29 mouse cellular contexts compared by ENCODE assay signal in genomic region chr14:46408319-46408718, GRCm38 (mm10). TPM values are rescaled to one million over a fixed set of nuclear protein-coding genes. Genes with fewer than 3 reads are reported as not detected.
DNase-seq lines count a peak whose midpoint lies in the region; ATAC-seq lines count a peak whose summit lies in the region.
"Had no signal": no experiment of that assay in that cellular context is flagged by ENCODE, and none has a peak within 500 bp of the region (broad histone marks: within the 10 kb centered on the region; RNA-seq: fewer than 3 reads in every experiment).

No protein-coding gene starts in this region.

- 0 out of 2 replicates have a peak, but pooled peaks cover 3% of the 10 kb centered on the region for H3K27me3 ChIP-seq in neural tube, embryonic 15.5 days (replicated peaks)
- H3K27me3 ChIP-seq: CH12.LX; embryonic facial prominence, embryonic 13.5 days; embryonic facial prominence, embryonic 15.5 days had no signal

- ATAC-seq in neural tube, embryonic 15.5 days (ENCODE audit: low FRiP score): no peak
- ATAC-seq: CD4-positive, CD25-positive, alpha-beta regulatory T cell, adult 4 months; forebrain, embryonic 14.5 days; forebrain, embryonic 16.5 days had no signal

- peak; percentile 82 for DNase-seq in heart, adult 11 months
- no peak for DNase-seq in heart, postnatal 25 days (ENCODE audit: low spot score)
- peak; percentile 26 for DNase-seq in 3134 (ENCODE audit: extremely low read depth, insufficient read length, low spot score)
- peak; percentile 26 for DNase-seq in NIH3T3 (ENCODE audit: low read depth)
- DNase-seq: adrenal gland, adult 2 months; adrenal gland, postnatal 10 days; adrenal gland, postnatal 25 days; B cell, adult 2 months; cerebellum, adult 11 months; cerebellum, adult 18-20 months; cerebellum, adult 8-10 months; cerebellum, adult 9-11 months; cerebellum, postnatal 14 days; cerebellum, postnatal 36 days; embryo, embryonic 11 days had no signal

- no peaks in the 10 kb centered on the region for H3K9me3 ChIP-seq in neural tube, embryonic 15.5 days (replicated peaks)
- H3K9me3 ChIP-seq: embryonic facial prominence, embryonic 13.5 days; embryonic facial prominence, embryonic 15.5 days; forebrain, embryonic 10.5 days; forebrain, embryonic 12.5 days; G1E had no signal

- intact Hi-C loops in heart, postnatal 25 days (cut with DNase I): no loop called here

- H3K9ac ChIP-seq in neural tube, embryonic 15.5 days (replicated peaks): no peak overlapping the region
- H3K9ac ChIP-seq: embryonic facial prominence, embryonic 13.5 days; embryonic facial prominence, embryonic 15.5 days; forebrain, embryonic 12.5 days had no signal

- no peak overlapping the region for H3K27ac ChIP-seq in neural tube, embryonic 15.5 days (replicated peaks)
- H3K27ac ChIP-seq: embryonic facial prominence, embryonic 13.5 days; embryonic facial prominence, embryonic 15.5 days; forebrain, embryonic 10.5 days; forebrain, embryonic 12.5 days had no signal

- no peak overlapping the region for H3K4me3 ChIP-seq in neural tube, embryonic 15.5 days (replicated peaks)
- H3K4me3 ChIP-seq: embryonic facial prominence, embryonic 13.5 days; embryonic facial prominence, embryonic 15.5 days; erythroblast, embryonic 14.5 days; forebrain, embryonic 10.5 days; forebrain, embryonic 12.5 days had no signal

- H3K4me1 ChIP-seq in neural tube, embryonic 15.5 days: no peaks in the 10 kb centered on the region
- H3K4me1 ChIP-seq: embryonic facial prominence, embryonic 13.5 days; embryonic facial prominence, embryonic 15.5 days; forebrain, embryonic 12.5 days had no signal

- H3K4me2 ChIP-seq in neural tube, embryonic 15.5 days: no peak overlapping the region
- H3K4me2 ChIP-seq: embryonic facial prominence, embryonic 13.5 days; embryonic facial prominence, embryonic 15.5 days; forebrain, embryonic 12.5 days had no signal

- no peaks in the 10 kb centered on the region for H3K36me3 ChIP-seq in neural tube, embryonic 15.5 days
- H3K36me3 ChIP-seq: embryonic facial prominence, embryonic 13.5 days; embryonic facial prominence, embryonic 15.5 days; forebrain, embryonic 10.5 days; forebrain, embryonic 12.5 days; G1E had no signal

- WGBS in neural tube, embryonic 15.5 days: 89% methylated on average over 3 of the region's 3 CpGs

RNA-seq across cellular contexts. Expression of gene Bmp4, which starts 17.9 kb away (rescaled TPM):
- total RNA-seq in heart, postnatal 25 days (2021): 10 to 100 TPM in 1 of 2 experiments, 1 to 10 TPM in 1; 9.7 to 15.9 TPM
- polyA plus RNA-seq in neural tube, embryonic 15.5 days (2015; fragmentation: Nextera tagmentation; extraction: Ambion mirVana): 5.2 and 9.9 TPM in 2 replicates
- total RNA-seq: CH12.LX; common myeloid progenitor, adult 5-6 weeks had no signal
- polyA plus RNA-seq: CD4-positive, CD25-positive, alpha-beta regulatory T cell, adult 4 months; erythroblast, embryonic 14.5 days; G1E had no signal

RNA-seq across cellular contexts. Expression of gene Gm15217, which starts 29.1 kb away (rescaled TPM):
- not detected for total RNA-seq in heart, postnatal 25 days (2021)
- polyA plus RNA-seq in neural tube, embryonic 15.5 days (2015; fragmentation: Nextera tagmentation; extraction: Ambion mirVana): not detected in 2 replicates
- total RNA-seq: adrenal gland, adult 2 months; adrenal gland, postnatal 10 days; adrenal gland, postnatal 25 days; CH12.LX; common myeloid progenitor, adult 5-6 weeks; G1E had no signal
- polyA plus RNA-seq: adrenal gland, adult 2 months; brain, embryonic 14.5 days; CD4-positive, CD25-positive, alpha-beta regulatory T cell, adult 4 months; embryonic facial prominence, embryonic 11.5 days; embryonic facial prominence, embryonic 15.5 days; erythroblast, embryonic 14.5 days; forebrain, embryonic 12.5 days; forebrain, embryonic 14.5 days; forebrain, embryonic 16.5 days; G1E had no signal
